Mouse (Mus musculus) limb, embryonic 15.5 days (tissue): ENCODE data around the gene Gja1. TPM values are rescaled to one million over a fixed set of nuclear protein-coding genes. Genes with fewer than 3 reads are reported as not detected.

ENCODE experiments used
- ATAC-seq: fragments of 200-750 bp; cut with Nextera tagmentation; 2 replicates; pipeline ENCODE4 v1.8.0; 2017; ENCODE audit warnings: low read depth, moderate TSS enrichment; ENCODE audit not compliant: insufficient number of reproducible peaks, low FRiP score, low TSS enrichment
- H3K27ac ChIP-seq: fragments of 300-500 bp; sonication (generic); 2 replicates; pipeline ENCODE4 v1.5.1; 2015; ENCODE audit warnings: moderate library complexity, mild to moderate bottlenecking, inconsistent platforms
- H3K27me3 ChIP-seq: fragments of 300-500 bp; sonication (generic); 2 replicates; pipeline ENCODE4 v1.6.1; 2015; ENCODE audit warnings: inconsistent platforms
- H3K36me3 ChIP-seq: fragments of 300-500 bp; sonication (generic); 2 replicates; pipeline ENCODE4 v1.6.1; 2015; ENCODE audit warnings: inconsistent platforms
- H3K4me1 ChIP-seq: fragments of 300-500 bp; sonication (generic); 2 replicates; pipeline ENCODE4 v1.6.1; 2015; ENCODE audit warnings: inconsistent platforms
- H3K4me2 ChIP-seq: fragments of 300-500 bp; sonication (generic); 2 replicates; pipeline ENCODE4 v1.6.1; 2015; ENCODE audit warnings: mild to moderate bottlenecking, inconsistent platforms
- H3K4me3 ChIP-seq: fragments of 300-500 bp; sonication (generic); 2 replicates; pipeline ENCODE4 v1.5.1; 2015; ENCODE audit warnings: mild to moderate bottlenecking, inconsistent platforms
- H3K9ac ChIP-seq: fragments of 300-500 bp; sonication (generic); 2 replicates; pipeline ENCODE4 v1.6.1; 2015; ENCODE audit warnings: inconsistent platforms
- H3K9me3 ChIP-seq: fragments of 300-500 bp; sonication (generic); 2 replicates; pipeline ENCODE4 v1.6.1; 2016; ENCODE audit warnings: inconsistent platforms
- WGBS: fragments of 180-500 bp; shearing (Covaris S2); methylation state at CpG from one replicate; pipeline ENCODE4 v1.1.7; 2015; 5-methylcytosine and 5-hydroxymethylcytosine counted together
- polyA plus RNA-seq: library from polyadenylated mRNA; unstranded; fragments of >200 nt; fragmentation: Nextera tagmentation; extraction: Ambion mirVana; gene quantifications from 2 replicates; pipeline ENCODE4 v1.2.1, GENCODE M21; 2015

The Gja1 gene
- polyA plus RNA-seq, 1 experiment from 2014 or later: 448 TPM

DNA sequence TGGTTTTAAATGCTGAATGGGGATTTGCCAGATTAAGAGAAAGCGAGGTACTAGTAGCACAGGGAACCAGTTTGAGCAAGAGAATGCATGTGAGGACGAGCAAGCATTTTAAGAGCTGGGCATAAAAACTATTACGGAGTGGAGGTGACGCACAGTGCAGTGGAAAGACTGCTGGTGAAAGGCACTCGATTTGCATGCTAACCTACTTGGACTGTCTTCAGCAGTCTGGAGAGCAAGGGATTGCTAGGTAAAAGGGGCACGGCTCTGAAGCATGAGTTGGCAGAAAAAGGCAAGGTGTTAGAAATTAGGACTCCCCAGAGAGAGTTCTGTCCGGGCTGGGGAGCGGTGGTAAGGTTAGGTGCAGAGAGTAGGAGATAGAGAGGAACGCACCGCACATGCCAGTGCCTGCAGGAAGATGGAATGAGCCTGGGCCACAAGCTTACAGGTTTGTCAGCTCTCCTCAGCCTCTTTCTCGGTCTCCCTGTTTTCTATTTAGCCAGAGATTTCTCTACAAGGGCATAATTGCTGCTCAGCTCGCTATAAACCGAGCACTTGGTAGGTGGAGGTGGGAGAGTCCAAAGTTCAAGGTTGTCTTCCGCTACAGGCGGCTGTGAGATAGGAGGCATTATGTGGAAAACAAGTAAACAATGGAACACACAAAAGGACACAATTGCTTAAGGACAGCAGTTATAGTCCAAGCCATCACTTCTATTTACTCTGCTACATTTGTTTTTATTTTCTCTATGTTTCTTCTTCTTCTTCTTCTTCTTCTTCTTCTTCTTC, 48.1 kb downstream of the Gja1 start:
- H3K9me3 ChIP-seq: no peaks in the 10 kb centered on the region
- H3K36me3 ChIP-seq: no peaks in the 10 kb centered on the region
- no peak overlapping the region for H3K4me2 ChIP-seq
- no peak overlapping the region for H3K4me3 ChIP-seq
- ATAC-seq: no peak
- 34% methylated on average over 15 of the region's 15 CpGs for WGBS
- peaks cover 5% of the 10 kb centered on the region; the same call in 1 of the 2 replicates for H3K4me1 ChIP-seq
- no peaks in the 10 kb centered on the region for H3K27me3 ChIP-seq
- H3K27ac ChIP-seq: peak overlapping the region; percentile 72
- no peak overlapping the region for H3K9ac ChIP-seq

DNA sequence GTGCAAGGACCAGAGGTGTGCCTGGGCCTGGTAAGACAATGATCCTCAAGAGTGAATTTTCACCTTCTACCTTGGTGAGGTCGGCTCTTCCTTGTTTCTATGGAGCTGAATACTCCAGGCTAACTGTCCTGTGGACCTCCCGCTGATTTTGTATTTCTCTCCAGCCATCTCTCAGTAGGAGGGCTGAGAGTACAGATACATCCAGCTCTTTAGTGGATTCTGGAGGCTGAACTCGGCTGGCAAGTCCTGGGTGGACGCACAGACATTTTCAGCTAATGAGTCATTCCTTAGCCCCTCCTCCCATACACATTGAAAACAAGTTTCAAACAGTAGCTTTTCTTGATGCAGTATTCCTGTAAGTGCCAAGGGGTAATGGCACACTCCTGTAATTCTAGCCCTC, 49.2 kb downstream of the Gja1 start:
- Histone ChIP-seq H3K27ac (no peak overlapping the region), H3K9ac (no peak overlapping the region), H3K4me2 (no peak overlapping the region), H3K4me3 (no peak overlapping the region), H3K4me1 (peaks cover 5% of the 10 kb centered on the region; the same call in 1 of the 2 replicates), H3K27me3 (no peaks in the 10 kb centered on the region), H3K9me3 (no peaks in the 10 kb centered on the region), H3K36me3 (no peaks in the 10 kb centered on the region)
- WGBS: 46% methylated on average over 4 of the region's 4 CpGs
- ATAC-seq: no peak

DNA sequence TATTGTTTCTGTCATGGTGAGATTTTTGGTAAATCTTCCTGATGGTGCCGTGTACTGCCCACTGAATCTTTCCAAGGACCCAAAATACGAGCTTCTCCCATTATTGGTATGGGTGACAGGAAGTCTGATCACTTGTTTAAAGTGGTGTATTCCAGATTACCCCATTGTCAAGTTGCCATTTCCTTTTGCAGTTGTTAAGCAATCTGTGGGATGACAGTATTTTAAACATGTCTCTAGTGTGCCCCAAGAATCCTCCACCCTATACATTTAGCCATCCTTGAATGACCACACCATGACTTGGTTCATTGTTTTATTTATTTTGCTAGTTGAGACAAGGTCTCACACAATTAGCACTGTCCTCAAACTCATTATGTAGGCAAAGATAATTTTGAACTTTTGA, 50.3 kb downstream of the Gja1 start:
- Histone ChIP-seq H3K9ac (no peak overlapping the region), H3K27me3 (no peaks in the 10 kb centered on the region), H3K4me1 (peaks cover 8% of the 10 kb centered on the region), H3K27ac (no peak overlapping the region), H3K4me3 (no peak overlapping the region), H3K36me3 (no peaks in the 10 kb centered on the region), H3K4me2 (no peak overlapping the region), H3K9me3 (no peaks in the 10 kb centered on the region)
- 77% methylated on average over 2 of the region's 2 CpGs for WGBS
- no peak for ATAC-seq

DNA sequence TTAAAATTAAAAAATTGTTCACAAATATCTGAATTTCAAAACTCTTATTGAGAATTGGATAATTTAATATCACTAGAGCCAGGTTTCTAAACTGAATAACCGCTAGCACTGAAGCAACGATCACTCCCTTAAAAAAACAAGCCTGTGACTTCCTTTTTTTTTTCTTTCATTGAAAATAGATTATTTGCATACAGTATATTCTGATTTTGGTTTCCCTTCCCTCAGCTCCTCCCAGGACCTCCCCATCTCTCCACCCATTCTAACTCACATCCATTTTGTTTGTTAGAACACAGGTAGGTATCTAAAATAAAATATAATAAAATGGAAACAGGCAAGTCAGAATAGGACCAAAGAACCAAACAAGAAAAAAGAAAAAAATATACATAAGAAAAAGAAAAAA, 50.7 kb downstream of the Gja1 start:
- no peak overlapping the region for H3K9ac ChIP-seq
- H3K4me1 ChIP-seq: peaks cover 12% of the 10 kb centered on the region
- no peaks in the 10 kb centered on the region for H3K27me3 ChIP-seq
- H3K4me3 ChIP-seq: no peak overlapping the region
- no peak for ATAC-seq
- no peak overlapping the region for H3K4me2 ChIP-seq
- H3K9me3 ChIP-seq: no peaks in the 10 kb centered on the region
- no peaks in the 10 kb centered on the region for H3K36me3 ChIP-seq
- no peak overlapping the region for H3K27ac ChIP-seq
- WGBS: 82% methylated on average over 2 of the region's 2 CpGs

DNA sequence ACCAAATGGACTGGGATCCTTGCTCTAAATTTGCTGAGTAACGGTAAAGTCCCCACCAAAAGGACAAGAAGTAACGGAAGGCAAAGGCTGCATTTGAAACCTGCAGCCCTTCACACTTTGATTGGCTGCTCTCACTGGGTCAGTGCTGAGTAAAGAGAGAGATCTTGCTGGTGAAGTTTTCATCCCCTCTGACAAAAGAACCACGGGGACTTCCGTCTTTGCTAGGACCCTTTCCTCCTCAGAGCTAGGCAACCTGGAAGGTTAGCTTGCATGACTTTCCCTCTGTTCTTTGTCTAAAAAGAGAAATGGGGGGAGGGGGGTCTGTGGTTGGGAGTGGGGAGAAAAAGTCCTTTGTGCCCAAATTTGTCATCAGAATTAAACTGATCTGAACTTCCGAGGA, 51.9 kb downstream of the Gja1 start:
- no peak for ATAC-seq
- 81% methylated on average over 5 of the region's 5 CpGs for WGBS

DNA sequence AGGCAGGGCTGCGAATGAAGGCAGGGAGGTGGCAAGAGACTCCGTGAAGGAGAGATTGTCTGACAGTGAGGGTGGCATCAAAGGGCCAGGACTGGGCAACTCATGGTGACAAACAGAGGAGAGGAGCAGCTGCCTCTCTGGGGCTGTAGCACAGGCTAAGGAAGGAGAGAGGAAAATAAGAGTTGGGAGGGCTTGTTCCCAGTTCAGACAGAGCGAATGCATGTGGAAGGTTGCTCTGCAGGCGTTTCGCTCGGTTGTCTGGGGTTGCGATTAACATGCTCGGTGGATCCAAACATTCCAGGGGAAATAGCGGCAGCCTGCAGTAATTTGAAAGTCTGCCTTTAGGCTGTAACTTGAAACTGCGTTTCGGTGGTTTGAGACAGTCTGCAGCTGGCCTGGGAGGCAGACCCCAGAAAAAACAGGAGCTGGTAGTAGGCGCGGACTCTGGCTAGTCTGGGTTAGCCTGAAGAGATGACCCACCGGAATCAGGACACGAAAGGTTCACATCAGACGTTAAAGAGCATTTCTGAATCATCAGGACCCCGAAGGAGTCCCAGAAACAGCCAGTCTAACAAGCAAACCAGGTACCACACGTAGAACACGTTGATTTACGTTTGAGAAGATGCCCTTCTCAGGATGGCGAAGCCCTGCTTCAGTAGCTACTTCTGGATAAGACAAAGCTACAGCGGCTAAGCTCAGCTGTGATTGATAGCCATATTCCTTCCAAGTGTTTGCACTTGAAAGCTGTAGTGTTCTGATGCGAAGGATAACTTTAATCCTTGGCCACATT, 54.7 kb downstream of the Gja1 start:
- H3K27ac ChIP-seq: peak overlapping the region; percentile 79
- H3K36me3 ChIP-seq: no peaks in the 10 kb centered on the region
- 6% methylated on average over 23 of the region's 23 CpGs for WGBS
- H3K4me1 ChIP-seq: peaks cover 11% of the 10 kb centered on the region; the same call in 1 of the 2 replicates
- H3K4me3 ChIP-seq: peak overlapping the region; percentile 25
- H3K9ac ChIP-seq: no peak overlapping the region
- peak; percentile 52; the same call in 1 of the 2 replicates for ATAC-seq
- H3K27me3 ChIP-seq: no peaks in the 10 kb centered on the region
- no peaks in the 10 kb centered on the region for H3K9me3 ChIP-seq
- H3K4me2 ChIP-seq: peak overlapping the region; percentile 51

More for the DNA sequence above, 51.9 kb downstream of the Gja1 start:
- Histone ChIP-seq H3K4me1 (peaks cover 16% of the 10 kb centered on the region), H3K4me2 (no peak overlapping the region), H3K27ac (no peak overlapping the region), H3K9me3 (no peaks in the 10 kb centered on the region), H3K36me3 (no peaks in the 10 kb centered on the region), H3K27me3 (no peaks in the 10 kb centered on the region), H3K4me3 (no peak overlapping the region), H3K9ac (no peak overlapping the region)

DNA sequence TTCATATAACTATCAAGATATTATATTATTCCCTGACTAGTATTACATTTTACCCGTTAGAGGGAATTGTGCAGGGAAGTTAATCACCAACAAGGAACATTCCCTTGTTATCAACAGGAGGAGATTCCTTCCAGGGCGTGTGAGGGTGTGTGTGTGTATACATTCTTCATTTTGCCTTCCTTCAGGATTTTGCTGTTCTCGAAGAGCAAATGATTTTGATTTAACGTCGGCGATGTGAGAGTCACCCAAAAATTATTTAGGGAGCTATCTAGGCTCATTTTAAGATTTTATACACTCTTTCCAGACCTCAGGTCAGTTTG, 55.2 kb downstream of the Gja1 start:
- H3K9me3 ChIP-seq: no peaks in the 10 kb centered on the region
- H3K4me1 ChIP-seq: peaks cover 11% of the 10 kb centered on the region; the same call in 1 of the 2 replicates
- 35% methylated on average over 6 of the region's 6 CpGs for whole genome bisulfite sequencing
- no peak overlapping the region for H3K4me2 ChIP-seq
- H3K27me3 ChIP-seq: no peaks in the 10 kb centered on the region
- no peak overlapping the region for H3K9ac ChIP-seq
- no peaks in the 10 kb centered on the region for H3K36me3 ChIP-seq
- no peak overlapping the region for H3K4me3 ChIP-seq
- no peak for ATAC-seq
- H3K27ac ChIP-seq: peak overlapping the region; percentile 14; the same call in 1 of the 2 replicates

DNA sequence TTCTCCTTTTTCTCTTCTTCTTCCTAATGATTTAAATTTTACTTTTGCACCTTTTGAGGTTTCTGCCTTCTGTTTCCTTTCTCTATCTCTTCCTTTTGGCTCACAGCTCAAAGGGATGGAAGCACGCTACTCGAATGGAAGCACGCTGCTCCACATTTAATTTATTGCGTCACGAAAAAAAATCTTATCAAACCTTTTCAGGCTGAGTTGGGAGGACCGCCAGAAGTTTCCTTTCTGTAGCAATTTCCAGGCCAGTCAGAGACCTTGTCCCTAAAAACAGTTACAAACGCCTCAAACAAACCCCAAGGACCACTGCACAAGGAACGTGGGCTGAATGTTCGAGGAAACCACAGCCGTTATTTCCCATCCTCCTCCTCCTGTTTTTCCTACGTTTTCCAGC, 60.2 kb downstream of the Gja1 start:
- no peak for ATAC-seq
- no peak overlapping the region for H3K27ac ChIP-seq
- WGBS: 52% methylated on average over 11 of the region's 11 CpGs
- H3K4me2 ChIP-seq: no peak overlapping the region
- H3K4me3 ChIP-seq: no peak overlapping the region
- no peaks in the 10 kb centered on the region for H3K36me3 ChIP-seq
- H3K9ac ChIP-seq: no peak overlapping the region
- H3K27me3 ChIP-seq: no peaks in the 10 kb centered on the region
- no peaks in the 10 kb centered on the region for H3K9me3 ChIP-seq
- peaks cover 8% of the 10 kb centered on the region; the same call in 1 of the 2 replicates for H3K4me1 ChIP-seq

DNA sequence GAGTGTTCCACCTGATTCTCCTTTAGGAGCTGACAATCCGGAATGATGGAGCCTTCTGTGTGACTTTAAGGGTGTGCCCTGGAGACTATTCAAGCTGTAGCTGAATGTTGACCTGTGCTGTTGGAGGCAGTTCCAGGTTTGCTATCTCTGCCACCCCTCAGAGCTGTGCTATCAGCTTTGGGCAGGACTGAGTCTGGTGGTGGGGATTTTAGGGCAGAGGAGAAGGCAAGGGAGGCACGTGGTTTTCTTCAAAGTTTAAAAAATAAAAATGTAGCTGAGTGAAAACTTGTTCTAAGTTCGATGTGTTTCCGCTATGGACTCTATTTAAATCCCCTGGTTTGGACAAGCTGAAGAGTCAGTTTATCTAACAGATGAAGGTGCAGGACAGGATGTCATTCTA, 62.5 kb downstream of the Gja1 start:
- Histone ChIP-seq H3K36me3 (no peaks in the 10 kb centered on the region), H3K27ac (no peak overlapping the region), H3K9me3 (no peaks in the 10 kb centered on the region), H3K4me2 (no peak overlapping the region), H3K27me3 (no peaks in the 10 kb centered on the region), H3K9ac (no peak overlapping the region), H3K4me1 (no peaks in the 10 kb centered on the region), H3K4me3 (no peak overlapping the region)
- WGBS: 82% methylated on average over 4 of the region's 4 CpGs
- no peak for ATAC-seq

DNA sequence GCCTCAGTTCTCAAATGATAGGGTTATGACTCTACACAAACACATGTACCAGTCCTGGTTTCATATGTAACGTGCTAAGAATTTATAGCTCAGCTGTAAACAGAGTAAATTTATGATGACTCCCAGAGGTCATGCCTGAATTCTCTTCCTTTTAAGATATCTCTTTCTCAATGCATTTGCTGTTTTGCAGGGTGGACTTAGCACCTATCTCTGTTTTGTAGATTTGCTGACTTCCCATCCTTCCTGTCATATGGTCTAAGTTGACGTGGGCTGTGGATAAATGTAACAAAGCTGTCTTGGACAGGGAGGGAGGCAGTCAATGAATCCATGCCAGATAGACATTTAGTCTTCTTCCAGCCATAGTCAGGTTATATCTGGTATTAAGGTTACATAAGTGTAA, 67.3 kb downstream of the Gja1 start:
- ATAC-seq: no peak
- 70% methylated on average over 2 of the region's 2 CpGs for WGBS

DNA sequence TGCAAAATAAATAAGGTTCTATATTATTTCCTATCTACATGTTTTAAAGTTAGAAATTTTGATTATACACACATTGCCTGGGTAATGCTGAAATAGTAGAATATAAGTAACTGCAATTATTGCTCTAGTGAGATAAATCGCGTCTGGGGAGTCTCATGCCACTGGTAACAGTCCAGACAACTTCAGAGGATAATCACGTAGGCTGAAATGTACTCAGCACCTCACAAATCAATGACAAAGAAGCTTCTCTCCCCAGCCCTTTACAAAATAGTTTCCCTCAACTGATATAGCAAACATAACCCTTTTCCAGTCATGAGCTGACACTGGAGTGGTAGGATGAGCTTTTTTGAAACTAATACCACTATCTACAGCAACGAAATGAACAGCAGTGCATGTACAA, 71.9 kb downstream of the Gja1 start:
- 66% methylated on average over 4 of the region's 4 CpGs for WGBS
- Histone ChIP-seq H3K4me3 (no peak overlapping the region), H3K27me3 (no peaks in the 10 kb centered on the region), H3K9me3 (no peaks in the 10 kb centered on the region), H3K4me2 (no peak overlapping the region), H3K4me1 (no peaks in the 10 kb centered on the region), H3K9ac (no peak overlapping the region), H3K27ac (no peak overlapping the region), H3K36me3 (no peaks in the 10 kb centered on the region)
- ATAC-seq: no peak

More for the DNA sequence above, 67.3 kb downstream of the Gja1 start:
- Histone ChIP-seq H3K9me3 (no peaks in the 10 kb centered on the region), H3K27ac (no peak overlapping the region), H3K9ac (no peak overlapping the region), H3K4me1 (no peaks in the 10 kb centered on the region), H3K4me3 (no peak overlapping the region), H3K36me3 (no peaks in the 10 kb centered on the region), H3K4me2 (no peak overlapping the region), H3K27me3 (no peaks in the 10 kb centered on the region)
